Mouse (Mus musculus) spleen, postnatal 4 days (tissue): ENCODE results near the gene A830005F24Rik.
A peak's percentile ranks its signal among the peaks of the same experiment; 100 is the strongest.
"Not testable (repeated sequence)": the region's sequence is repeated elsewhere in the genome, so short reads cannot be mapped to it uniquely, and the experiment has no call there.

Experiments
- DNase-seq, 2 experiments: peaks; one replicate each; pipeline ENCODE4 v3.0.0; 2022; ENCODE audit warnings: low spot score in 2 of 2

The A830005F24Rik gene

DNA sequence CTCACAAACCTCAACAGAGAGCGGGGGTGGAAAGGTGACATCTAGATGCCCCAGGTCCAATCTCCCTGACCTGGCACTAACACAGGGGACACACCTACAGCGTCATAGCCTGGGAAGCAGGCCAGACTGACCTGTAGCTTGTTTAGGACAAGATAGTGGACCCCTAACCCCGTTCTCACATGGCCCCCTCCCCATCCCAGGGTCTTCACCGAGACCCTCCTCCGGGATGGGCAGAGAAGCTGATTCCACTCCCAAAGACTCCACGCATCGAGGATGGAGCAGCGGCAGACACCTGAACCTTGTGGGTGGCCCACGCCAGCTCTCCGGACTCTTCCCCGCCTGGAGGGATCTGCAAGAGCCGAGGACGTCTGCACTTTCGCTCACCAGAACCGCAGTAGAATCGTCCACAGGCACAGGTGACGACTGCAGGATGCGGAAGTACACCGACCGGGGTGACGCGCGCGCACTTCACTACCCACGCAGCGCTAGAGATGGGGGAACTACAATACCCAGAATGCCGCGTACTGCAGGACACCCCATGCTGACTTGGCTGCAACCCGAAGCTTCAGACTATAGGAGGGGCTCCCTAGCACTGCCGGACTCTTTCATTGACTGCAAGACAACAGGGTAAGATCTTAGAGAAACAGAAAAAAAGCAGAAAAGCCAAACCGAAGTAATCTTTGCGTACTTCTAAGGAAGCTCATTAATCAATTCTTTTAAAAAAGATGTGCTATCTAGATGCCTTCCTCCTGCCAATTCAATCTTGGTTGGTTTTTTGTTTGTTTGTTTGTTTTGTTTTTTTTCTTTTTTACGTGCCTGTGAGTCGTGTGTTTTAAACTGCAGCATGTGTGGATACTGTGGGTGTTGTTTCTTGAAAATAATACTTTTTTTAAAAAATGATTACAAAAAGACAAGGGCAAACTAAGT is at the start of gene A830005F24Rik, which contains the start of gene Zfp169:
TSS of gene A830005F24Rik (plus strand) at position 568 of the 927 bp plus-strand sequence.
TSS of gene Zfp169 (minus strand) at position 449 of the 927 bp plus-strand sequence.
- DNase-seq: peak; percentile 78 to 88

DNA sequence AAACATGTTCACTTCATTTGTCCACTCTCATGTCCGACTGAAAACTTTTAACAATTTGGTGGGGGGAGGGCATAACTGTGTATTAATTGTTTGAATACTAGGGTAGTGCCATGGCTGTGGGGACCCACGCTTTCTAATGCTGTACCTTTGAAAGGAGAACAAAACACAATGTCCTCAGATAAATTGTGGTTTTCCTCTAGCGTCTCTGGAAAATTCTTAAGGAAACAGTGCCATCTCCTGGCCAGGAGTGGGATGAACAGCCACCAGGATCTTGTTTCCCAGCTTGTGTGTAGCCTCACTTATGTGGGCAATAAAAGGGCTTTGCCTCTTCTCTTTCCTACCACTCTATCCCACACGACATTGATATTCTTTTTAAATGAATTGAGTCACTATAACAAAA is 49.2 kb upstream of the A830005F24Rik start:
- DNase-seq: peak; percentile 19 to 67

DNA sequence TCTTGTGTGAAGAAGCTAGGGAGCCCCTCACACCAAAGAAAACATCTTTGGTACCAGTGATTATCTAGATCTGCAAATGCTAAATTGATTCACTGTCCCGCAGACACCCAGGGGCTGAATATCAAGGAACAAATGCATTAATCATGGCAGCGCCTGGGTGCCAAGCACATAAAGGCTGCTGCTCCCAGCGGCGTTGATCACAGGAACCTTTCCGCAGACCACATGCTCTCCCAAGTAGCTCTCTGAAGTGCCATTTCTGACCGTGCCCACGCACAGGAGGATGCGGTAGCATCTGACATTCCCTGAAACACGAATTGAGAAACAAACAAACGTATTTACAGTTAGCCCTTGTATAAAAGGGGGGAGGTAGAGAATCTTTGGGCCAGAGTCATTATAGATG is 47.2 kb upstream of the A830005F24Rik start:
- no peak for DNase-seq

DNA sequence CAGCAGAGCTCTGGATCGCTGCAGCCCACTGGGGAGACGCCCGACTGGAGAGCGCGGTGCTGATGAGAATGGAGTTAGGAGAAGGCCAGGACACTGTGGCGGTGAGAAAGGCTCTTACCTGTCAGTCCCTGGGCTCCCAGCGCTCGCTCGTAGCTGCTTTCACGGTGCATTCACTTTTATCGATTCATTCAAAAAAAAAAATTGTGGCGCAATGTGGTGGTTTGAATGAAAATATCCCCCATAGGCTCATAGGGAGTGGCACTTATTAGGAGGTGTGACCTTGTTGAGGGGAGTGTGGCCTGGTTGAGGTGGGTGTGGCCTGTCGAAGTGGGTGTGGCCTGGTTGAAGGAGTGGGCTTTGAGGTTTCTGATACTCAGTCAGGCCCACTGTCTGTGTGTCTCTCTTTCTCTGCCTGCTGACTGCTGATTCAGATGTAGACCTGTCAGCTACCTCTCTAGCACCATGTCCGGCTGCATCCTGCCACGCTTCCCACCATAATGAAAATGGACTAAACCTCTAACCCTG is 44.7 kb upstream of the A830005F24Rik start:
- DNase-seq: no peak

DNA sequence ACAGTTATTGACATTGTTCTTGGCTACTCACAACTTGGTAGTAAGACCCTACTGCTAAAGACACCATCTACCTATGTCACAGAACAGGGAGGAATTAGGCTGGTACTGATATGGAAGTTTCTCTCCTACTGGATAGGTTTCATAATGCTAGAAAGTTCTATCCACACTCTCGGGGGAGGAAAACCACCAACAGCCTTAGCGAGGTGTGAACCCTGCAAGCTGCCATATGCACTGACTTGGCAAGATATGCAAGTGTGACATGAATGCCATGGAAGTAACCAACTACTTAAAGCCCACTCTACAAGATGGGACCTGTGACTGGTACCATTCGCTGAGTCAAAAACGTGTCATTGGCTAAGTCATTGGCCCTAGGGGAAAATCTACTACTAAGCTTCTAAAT is 29.8 kb upstream of the A830005F24Rik start:
- no peak for DNase-seq

DNA sequence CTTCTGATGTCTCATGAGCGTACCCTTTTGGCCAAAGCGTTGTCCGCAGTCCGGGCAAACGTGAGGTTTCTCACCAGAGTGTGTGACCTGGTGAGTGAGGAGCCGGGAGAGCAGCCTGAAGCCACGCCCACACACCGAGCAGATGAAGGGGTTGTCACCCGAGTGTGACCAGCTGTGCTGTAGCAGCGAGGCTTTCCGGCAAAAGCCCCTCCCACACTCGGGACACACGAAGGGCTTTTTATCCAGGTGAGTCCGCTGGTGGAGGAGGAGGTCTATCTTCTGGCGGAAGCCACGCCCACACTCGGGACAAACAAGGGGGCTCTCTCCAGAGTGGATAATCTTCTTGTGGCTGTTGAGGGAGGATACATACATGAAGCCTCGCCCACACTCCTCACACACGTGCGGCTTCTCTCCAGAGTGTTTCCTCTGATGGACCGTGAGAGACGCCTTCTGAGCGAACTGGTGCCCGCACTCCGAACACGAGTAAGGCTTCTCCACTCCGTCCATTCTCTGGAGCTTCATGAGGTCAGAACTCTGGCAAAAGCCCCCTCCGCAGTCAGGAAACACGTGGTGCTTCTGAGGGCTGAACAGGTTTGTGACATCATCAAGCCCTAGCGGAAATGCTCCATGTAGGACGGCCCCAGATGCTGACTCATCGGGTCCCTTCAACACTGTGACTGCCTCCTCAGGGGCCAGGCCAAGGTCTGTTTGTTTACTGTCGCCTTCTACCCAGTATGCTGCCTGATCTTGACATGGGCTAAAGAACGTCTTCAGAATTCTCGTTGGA is 22.8 kb upstream of the A830005F24Rik start:
- no peak for DNase-seq

DNA sequence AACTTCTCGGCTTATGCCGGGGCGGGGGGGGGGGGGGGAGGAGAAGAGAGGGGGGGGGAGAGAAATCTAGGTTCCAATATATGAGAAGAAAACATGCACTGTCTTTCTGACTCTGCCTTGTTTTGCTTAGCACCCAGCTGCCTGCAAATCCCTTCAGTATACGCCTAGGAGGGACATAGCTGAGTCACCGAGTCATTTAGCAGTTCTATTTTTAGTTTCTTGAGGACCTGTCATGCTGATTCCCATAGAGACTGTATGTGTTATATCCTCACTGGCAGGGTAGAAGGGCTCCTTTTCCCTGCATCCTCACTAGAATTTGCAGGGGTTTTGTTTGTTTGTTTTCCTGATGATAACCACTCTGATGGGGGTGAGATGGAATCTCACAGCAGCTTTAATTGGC is 20.2 kb upstream of the A830005F24Rik start:
- DNase-seq: no peak

DNA sequence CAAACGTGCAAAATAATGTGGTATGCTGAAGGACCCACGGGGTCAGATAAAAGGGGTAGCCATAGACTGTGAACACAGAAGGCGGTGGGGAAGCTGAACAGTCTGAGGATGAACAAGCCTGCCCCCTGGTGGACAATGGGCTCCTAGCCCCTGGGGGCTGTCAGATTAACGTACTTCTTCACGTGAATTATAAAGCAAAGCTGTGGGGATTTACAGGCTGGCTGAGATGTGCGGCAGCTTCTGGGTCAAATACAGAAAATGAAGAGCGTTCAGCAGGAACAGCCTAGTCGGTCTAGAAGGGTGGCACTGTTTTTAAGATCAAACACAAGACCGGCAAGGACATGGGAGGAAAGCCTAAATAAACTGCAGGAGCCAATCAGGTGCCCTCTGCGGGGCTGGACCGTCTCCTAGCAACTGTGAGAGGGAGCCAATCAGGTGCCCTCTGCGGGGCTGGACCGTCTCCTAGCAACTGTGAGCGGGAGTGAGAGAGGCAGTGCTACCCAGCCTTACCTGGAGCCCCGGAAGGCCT is 15.6 kb upstream of the A830005F24Rik start:
- DNase-seq: peak; percentile 23 to 76

DNA sequence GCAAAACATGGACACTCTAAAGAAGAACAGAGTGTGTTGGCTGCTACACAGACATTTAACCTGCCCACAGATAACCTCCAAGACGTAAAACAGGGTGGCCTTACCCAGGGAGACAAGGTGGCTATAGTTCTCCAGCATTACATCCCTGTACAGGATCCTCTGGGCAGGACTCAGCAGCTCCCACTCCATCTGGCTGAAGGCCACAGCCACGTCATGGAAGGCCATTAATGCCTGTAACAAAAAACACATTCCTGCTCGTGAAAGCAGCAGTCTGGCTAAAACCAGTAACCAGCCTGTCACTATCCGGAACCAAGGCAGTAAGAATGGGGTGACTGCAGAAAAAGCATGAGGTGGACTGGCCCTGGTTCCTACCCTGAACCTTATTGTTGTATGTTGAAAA is 14.7 kb upstream of the A830005F24Rik start:
- no peak for DNase-seq

DNA sequence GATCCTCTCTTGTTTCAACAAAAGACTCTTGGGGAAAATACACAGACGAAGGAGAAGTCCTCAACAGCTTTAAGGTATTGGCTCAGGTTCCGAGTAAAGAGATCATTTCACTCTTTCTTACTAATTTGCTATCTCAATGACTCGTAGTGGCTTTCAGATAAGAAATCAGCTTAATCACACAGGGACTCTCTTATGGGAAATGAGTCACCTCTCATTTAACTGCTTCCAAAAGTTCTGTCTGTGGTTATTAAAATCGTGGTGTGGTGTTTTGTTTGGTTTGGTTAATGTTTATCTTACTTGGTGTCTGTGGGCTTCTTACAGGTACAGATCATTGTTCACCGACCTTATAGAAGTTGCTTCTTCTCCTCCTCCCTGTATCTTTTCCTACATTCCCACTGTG is 10.9 kb upstream of the A830005F24Rik start:
- no peak for DNase-seq

DNA sequence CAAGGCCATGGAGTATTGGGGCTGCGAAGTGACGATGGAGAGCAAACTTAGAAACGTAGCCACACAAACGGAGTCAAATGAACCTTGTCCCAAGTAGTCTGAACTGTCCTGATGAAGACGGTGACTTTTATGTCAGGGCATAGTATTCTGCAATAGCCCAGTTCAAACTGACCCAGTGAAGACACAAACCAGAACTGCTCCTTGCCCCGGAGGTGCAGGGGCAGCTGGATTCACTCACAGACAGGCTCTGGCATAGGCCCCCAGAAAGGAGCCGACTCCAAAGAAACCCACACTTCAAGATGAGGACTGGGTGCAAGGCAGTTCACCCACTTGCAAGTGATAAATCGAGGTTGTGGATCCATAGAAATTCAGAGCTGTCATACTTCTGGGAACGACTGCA is 4.7 kb upstream of the A830005F24Rik start:
- no peak for DNase-seq

DNA sequence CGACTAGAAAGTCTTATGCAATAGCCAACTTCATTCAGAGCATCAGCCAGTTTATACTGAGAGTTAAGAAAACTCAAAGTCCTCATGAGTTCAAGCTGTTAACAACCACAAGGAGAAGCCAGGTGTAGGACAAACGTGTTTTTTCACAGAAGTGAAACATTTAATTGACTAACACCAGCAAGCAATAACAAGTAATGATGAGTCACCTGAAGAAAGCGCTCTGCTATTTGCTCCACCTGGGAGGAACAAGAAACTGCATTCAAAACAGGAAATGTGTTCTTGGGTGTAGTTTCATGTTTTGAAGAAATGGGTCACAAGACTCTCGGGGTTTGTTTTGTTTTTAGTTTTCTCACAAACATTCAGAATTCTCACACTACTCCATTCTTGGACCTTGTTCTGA is 2.5 kb downstream of the A830005F24Rik start:
- DNase-seq: no peak

DNA sequence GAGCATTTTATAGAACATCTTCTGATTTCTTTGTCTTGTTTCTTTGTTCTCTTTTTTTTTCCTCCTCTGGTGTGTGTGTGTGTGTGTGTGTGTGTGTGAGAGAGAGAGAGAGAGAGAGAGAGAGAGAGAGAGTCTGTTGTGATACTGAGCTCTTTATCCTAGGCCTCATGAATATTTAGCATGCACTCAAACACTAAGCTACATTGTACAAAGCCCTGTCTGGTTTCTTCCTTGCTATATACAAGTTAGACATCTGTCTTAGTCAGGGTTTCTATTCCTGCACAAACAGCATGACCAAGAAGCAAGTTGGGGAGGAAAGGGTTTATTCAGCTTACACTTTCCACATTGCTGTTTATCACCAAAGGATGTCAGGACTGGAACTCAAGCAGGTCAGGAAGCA is 5.8 kb downstream of the A830005F24Rik start:
- DNase-seq: not testable (repeated sequence)

DNA sequence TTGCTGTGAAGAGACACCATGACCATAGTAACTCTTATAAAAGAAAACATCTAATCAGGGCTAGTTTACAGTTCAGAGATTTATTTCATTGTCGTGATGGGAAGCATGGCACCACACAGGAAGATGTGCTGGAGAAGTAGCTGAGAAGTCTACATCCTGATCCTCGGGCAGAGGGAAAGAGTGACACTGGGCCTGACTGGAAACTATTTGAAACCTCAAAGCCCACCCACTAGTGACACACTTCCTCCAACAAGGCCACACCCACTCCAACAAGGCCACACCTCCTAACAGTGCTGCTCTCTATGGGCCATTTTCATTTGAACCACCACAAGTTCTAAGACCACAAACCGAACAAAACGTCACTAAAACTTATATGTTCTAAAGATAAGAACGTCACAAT is 12.4 kb downstream of the A830005F24Rik start:
- DNase-seq: no peak

DNA sequence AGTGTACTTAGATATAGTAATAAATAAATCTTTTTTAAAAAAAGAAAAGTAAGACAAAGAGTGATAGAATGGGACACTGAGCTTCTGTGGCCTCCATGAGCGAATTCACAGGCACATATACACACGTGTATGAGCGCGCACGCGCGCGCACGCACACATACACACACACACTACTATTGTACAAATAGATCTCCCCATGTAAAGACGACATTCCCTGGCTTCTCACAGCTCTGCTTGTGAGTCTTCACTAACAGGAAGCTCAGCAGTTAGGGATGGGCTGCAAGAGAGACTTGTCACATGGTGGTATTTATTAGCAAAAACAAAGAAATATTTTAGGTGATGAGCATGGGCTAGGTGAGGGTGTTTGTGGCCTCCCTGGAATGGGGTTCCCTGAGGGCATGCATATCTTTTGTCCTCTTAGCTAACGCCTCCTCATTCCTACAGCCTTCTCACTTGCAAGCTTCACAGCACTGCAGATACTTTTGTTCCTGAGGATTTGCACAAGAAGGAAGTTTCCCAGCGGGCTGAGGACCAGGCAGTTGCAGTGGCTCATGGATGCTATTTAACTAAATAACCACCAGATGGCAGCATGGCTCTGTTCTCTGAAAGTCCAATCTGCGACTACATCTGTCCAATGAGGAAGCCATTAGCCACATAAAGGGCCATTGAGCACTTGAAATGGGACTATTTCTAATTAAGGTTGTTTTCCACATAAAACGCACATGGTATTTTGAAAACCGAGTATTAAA is 14.9 kb downstream of the A830005F24Rik start:
- peak; percentile 50 to 70 for DNase-seq

DNA sequence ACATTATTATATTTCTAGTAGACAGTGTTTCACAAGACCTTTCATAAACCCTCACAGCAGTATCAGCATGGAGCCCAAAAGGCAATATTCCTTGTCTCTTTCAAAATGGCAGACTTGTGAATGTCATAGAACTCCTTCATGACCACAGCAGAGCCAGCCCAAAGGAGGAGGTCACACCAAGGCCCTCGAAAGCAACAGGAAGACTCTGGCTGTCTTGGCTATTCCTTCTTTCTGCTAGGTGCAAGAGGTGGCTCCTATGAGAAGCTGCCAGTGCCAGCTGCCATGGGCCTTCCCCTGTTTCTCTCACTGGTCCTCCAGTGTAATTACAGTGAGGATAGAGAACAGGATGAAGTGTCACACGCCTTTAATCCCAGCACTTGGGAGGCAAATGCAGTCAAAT is 15.7 kb downstream of the A830005F24Rik start:
- DNase-seq: no peak

DNA sequence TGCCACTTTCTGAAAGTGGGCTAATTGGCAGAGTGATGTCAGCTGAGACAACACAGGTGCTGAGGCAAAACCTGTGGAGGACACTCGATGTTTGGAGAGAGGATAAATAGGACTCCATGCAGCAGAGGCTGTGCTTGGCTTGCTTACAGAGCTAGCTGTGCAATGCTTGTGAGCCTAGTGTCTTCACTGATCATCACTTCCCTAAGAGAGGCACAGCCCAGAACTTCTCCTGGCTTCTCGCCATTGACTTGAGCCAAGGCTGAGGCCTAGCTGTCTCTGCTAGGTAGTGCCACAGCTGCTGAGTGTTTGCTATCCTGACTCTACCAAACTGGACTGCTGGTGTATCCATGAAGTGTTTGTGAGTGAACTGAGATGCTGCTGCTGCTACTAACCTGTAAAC is 17.3 kb downstream of the A830005F24Rik start:
- no peak for DNase-seq

DNA sequence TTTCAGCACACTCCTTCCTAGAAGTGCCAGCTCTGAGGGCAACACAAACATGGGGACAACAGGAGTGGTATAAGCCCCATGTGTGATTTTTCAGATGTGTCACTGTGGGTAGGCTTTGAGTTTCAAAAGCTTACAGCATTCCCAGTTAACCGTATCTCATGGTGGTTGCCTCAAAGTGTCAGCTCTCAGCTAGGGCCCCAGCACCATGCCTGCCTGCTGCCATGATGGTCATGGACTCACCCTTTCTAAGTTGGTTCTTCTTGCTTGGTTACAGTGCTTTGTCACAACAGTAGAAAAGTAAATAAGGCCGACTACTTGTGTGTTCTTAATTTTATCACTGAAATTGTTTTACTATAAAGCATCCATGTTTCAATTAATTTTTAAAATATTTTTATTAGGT is 18.1 kb downstream of the A830005F24Rik start:
- DNase-seq: no peak

DNA sequence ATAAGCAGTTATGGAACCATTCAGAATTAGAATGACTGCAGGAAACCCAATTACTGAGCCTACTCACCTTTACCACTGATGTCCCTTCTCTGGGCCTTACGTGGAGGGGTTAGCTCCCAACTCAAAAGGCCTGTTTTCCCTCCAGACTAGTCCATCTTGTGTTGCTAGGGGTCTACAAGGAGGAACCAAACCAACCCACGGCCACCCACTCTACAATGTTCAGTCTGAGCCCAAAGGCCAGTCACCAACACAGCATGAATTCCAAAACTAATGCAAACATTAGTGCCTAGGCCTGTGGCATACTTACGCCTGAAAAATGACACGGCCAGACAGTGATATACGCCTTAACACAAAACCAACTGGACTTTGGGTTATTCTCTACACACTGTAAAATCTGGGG is 20.1 kb downstream of the A830005F24Rik start:
- no peak for DNase-seq

DNA sequence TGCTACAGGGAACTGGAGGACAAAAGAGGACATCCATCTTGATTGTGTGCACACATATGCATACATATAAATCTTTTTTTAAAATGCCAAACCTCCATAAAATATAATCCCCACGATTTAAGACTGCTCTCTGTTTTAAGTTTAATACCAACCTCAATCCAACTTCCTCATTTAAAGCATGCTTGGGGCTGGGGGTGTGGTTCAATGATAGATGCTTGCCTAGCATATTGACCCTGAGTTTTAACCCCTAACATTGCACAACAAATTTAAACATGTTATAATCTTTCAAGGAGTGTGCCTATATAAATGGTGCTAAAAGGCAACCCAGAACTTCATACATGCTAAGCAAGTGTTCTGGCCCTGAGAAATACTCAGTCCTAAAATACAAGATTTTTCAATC is 27.1 kb downstream of the A830005F24Rik start:
- no peak for DNase-seq

DNA sequence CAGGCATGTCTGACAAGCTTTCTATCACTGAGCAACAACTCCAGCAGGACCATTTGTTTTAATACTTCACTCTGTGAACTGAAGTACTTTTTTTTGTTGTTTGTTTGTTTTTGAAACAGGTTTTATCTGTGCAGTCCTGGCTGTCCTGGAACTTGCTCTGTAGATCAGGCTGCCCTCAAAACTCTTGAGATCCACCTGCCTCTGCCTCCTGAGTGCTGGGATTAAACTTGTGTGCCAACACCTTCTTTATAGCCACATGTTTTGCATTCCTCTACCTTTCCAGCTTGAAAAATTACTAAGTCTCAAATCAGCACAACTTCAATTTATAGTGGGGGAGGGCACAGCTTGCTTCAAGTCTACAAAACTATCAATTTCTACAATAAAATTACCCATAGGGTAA is 31.0 kb downstream of the A830005F24Rik start:
- DNase-seq: no peak
